8 mouse cellular contexts compared by ENCODE assay signal in genomic region chr8:121850821-121851470, GRCm38 (mm10). TPM values are rescaled to one million over a fixed set of nuclear protein-coding genes. Genes with fewer than 3 reads are reported as not detected.
A peak's percentile ranks its signal among the peaks of the same experiment; 100 is the strongest.
DNase-seq lines count a peak whose midpoint lies in the region; ATAC-seq and TF ChIP-seq lines count a peak whose summit lies in the region.

No protein-coding gene starts in this region.

- peak overlapping the region; percentile 71; the same call in 1 of the 2 replicates for H3K27ac ChIP-seq in ES-E14 (ENCODE audit: insufficient read depth, low read depth, low read length, poor library complexity, severe bottlenecking)
- no peak overlapping the region for H3K27ac ChIP-seq in forebrain, embryonic 16.5 days (ENCODE audit: low read length)
- H3K27ac ChIP-seq in lung, embryonic 15.5 days = no peak overlapping the region

- no peaks in the 10 kb centered on the region for H3K27me3 ChIP-seq in forebrain, embryonic 16.5 days (replicated peaks; ENCODE audit: control insufficient read depth, insufficient read depth, low read length)
- H3K27me3 ChIP-seq in lung, embryonic 15.5 days = peaks cover 9% of the 10 kb centered on the region; the same call in 1 of the 2 replicates

- no peaks in the 10 kb centered on the region for H3K36me3 ChIP-seq in ES-E14 (ENCODE audit: control insufficient read depth, insufficient read depth, low read length, poor library complexity, severe bottlenecking)
- H3K36me3 ChIP-seq in forebrain, embryonic 16.5 days (ENCODE audit: control insufficient read depth, insufficient read depth) = no peaks in the 10 kb centered on the region
- no peaks in the 10 kb centered on the region for H3K36me3 ChIP-seq in lung, embryonic 15.5 days

- H3K4me3 ChIP-seq in ES-E14 (ENCODE audit: insufficient read depth in 1 of 2, low read depth in 1 of 2, low read length in 2 of 2, poor library complexity in 1 of 2, severe bottlenecking in 1 of 2) = peak overlapping the region; percentile 26 to 43; a peak in 3 of 4 replicates
- peak overlapping the region; percentile 25 for H3K4me3 ChIP-seq in forebrain, embryonic 16.5 days (replicated peaks; ENCODE audit: low read length)
- peak overlapping the region; percentile 23 for H3K4me3 ChIP-seq in lung, embryonic 15.5 days

- H3K9me3 ChIP-seq in ES-E14 (ENCODE audit: control insufficient read depth, insufficient read depth, low read depth, low read length) = no peaks in the 10 kb centered on the region
- no peaks in the 10 kb centered on the region for H3K9me3 ChIP-seq in forebrain, embryonic 16.5 days (ENCODE audit: control insufficient read depth, low read length)
- no peaks in the 10 kb centered on the region for H3K9me3 ChIP-seq in lung, embryonic 15.5 days

- peak overlapping the region; percentile 48 for H3K4me2 ChIP-seq in forebrain, embryonic 16.5 days (ENCODE audit: low read length)
- peak overlapping the region; percentile 56 for H3K4me2 ChIP-seq in lung, embryonic 15.5 days

- peak; percentile 99 for DNase-seq in ES-E14 (ENCODE audit: low read depth, low spot score)
- DNase-seq in cerebellum, adult 11-12 months = peak; percentile 93
- DNase-seq in heart, postnatal 4 days = peak; percentile 98
- DNase-seq in layer of hippocampus, adult 8-10 months (ENCODE audit: low spot score in 2 of 2) = peak; percentile 87 to 97
- peak; percentile 87 for DNase-seq in ovary, adult 18-20 months (ENCODE audit: low spot score)
- DNase-seq in thymus, postnatal 0 days (ENCODE audit: low spot score) = peak; percentile 98

- WGBS in forebrain, embryonic 16.5 days = 5% methylated on average over 24 of the region's 24 CpGs
- 2% methylated on average over 24 of the region's 24 CpGs for WGBS in lung, embryonic 15.5 days

- H3K9ac ChIP-seq in ES-E14 (ENCODE audit: insufficient read depth, low read depth, low read length, poor library complexity, severe bottlenecking) = peak overlapping the region; percentile 78
- H3K9ac ChIP-seq in forebrain, embryonic 16.5 days (replicated peaks; ENCODE audit: low read depth, low read length) = peak overlapping the region; percentile 47
- H3K9ac ChIP-seq in lung, embryonic 15.5 days = peak overlapping the region; percentile 36

- H3K4me1 ChIP-seq in ES-E14 (ENCODE audit: control insufficient read depth in 2 of 2, insufficient read depth in 2 of 2, low read length in 2 of 2, poor library complexity in 1 of 2) = peaks cover 7 to 15% of the 10 kb centered on the region in 2 experiments; a peak in 3 of 4 replicates
- H3K4me1 ChIP-seq in forebrain, embryonic 16.5 days (replicated peaks; ENCODE audit: control insufficient read depth, insufficient read depth, low read length) = peaks cover 9% of the 10 kb centered on the region
- H3K4me1 ChIP-seq in lung, embryonic 15.5 days = peaks cover 21% of the 10 kb centered on the region

- in situ Hi-C loops in ES-E14 (cut with MboI; ENCODE audit: low sequenced_read_pairs in 2 of 2, unreplicated experiment in 2 of 2) = loop anchor here in 1 of 2 experiments (10.0 kb wide), 1 partner anchor 64 kb away; no protein-coding TSS in a partner anchor

- peak; percentile 87 for ATAC-seq in forebrain, embryonic 16.5 days
- ATAC-seq in lung, embryonic 15.5 days (ENCODE audit: borderline replicate concordance, extremely low read depth, low FRiP score, low TSS enrichment) = peak; percentile 86

TF ChIP-seq in ES-E14, 5 proteins besides CTCF, POLR2A, EP300 and RAD21:
- no peak for TF ChIP-seq ZNF384 (IDR thresholded peaks at IDR 0.05; ENCODE audit: low read depth, low read length)
- peak; percentile 53; the same call in 1 of the 2 replicates for TF ChIP-seq HCFC1 (IDR thresholded peaks at IDR 0.05; ENCODE audit: borderline replicate concordance, insufficient read depth, low read length)
- 0 out of 2 replicates have a peak, but pooled peaks have one; percentile 8 for TF ChIP-seq ZC3H11A (IDR thresholded peaks at IDR 0.05; ENCODE audit: borderline replicate concordance, low read depth, low read length)
- TF ChIP-seq CHD2 (IDR thresholded peaks at IDR 0.05; ENCODE audit: low read depth, low read length) = no peak

RNA-seq across cellular contexts. Expression of gene Klhdc4, which starts 21.6 kb away (rescaled TPM):
- 65.9 and 84.3 TPM in 2 replicates for total RNA-seq in ES-E14 (2012; rRNA removed)
- polyA plus RNA-seq in forebrain, embryonic 16.5 days (2015; fragmentation: Nextera tagmentation; extraction: Ambion mirVana) = 45.8 and 51.5 TPM in 2 replicates
- total RNA-seq in heart, postnatal 4 days (2021) = 10 to 100 TPM; 17.8 to 21.9 TPM
- total RNA-seq in layer of hippocampus, adult 8-10 months (2022) = 10 to 100 TPM; 27.5 to 34.5 (median 32.9) TPM
- polyA plus RNA-seq in lung, embryonic 15.5 days (2015; fragmentation: Nextera tagmentation; extraction: Ambion mirVana) = 39.4 and 41.8 TPM in 2 replicates
- polyA plus RNA-seq in thymus, postnatal 0 days (2015; fragmentation: Nextera tagmentation; extraction: Ambion mirVana) = 31.6 and 32.7 TPM in 2 replicates

RNA-seq across cellular contexts. Expression of gene Slc7a5, which starts 56.5 kb away (rescaled TPM):
- total RNA-seq in ES-E14 (2012; rRNA removed) = 173 and 307 TPM in 2 replicates
- polyA plus RNA-seq in forebrain, embryonic 16.5 days (2015; fragmentation: Nextera tagmentation; extraction: Ambion mirVana) = 44.1 and 47.5 TPM in 2 replicates
- total RNA-seq in heart, postnatal 4 days (2021) = 10 to 100 TPM; 21.5 to 24.5 TPM
- total RNA-seq in layer of hippocampus, adult 8-10 months (2022) = 10 to 100 TPM; 52.0 to 66.6 (median 61.8) TPM
- polyA plus RNA-seq in lung, embryonic 15.5 days (2015; fragmentation: Nextera tagmentation; extraction: Ambion mirVana) = 14.8 and 15.5 TPM in 2 replicates
- 15.0 and 16.7 TPM in 2 replicates for polyA plus RNA-seq in thymus, postnatal 0 days (2015; fragmentation: Nextera tagmentation; extraction: Ambion mirVana)
